Mouse (Mus musculus) liver, embryonic 11.5 days (tissue): ENCODE results near the gene Palld. TPM values are rescaled to one million over a fixed set of nuclear protein-coding genes. Genes with fewer than 3 reads are reported as not detected.

Experiments used
- ATAC-seq: fragments of 200-750 bp; cut with Nextera tagmentation; replicated peaks from 2 replicates; pipeline ENCODE4 v1.8.0; 2017; ENCODE audit warnings: moderate number of reproducible peaks, mild to moderate bottlenecking, moderate TSS enrichment, moderate library complexity; ENCODE audit not compliant: low FRiP score
- DNase-seq: peaks from one replicate; pipeline ENCODE4 v3.0.0-alpha.2; 2017; ENCODE audit warnings: low spot score
- H3K27ac ChIP-seq: fragments of 300-500 bp; sonication (generic); 2 replicates; pipeline ENCODE4 v1.5.1; 2014; ENCODE audit warnings: mild to moderate bottlenecking, low read depth, low read length, control low read depth
- H3K27me3 ChIP-seq: fragments of 300-500 bp; sonication (generic); replicated peaks from 2 replicates; pipeline ENCODE4 v1.6.1; 2014; ENCODE audit warnings: low read length, mixed read lengths; ENCODE audit not compliant: control insufficient read depth, insufficient read depth
- H3K36me3 ChIP-seq: fragments of 300-500 bp; sonication (generic); 2 replicates; pipeline ENCODE4 v1.6.1; 2014; ENCODE audit warnings: mild to moderate bottlenecking, low read length, moderate library complexity, mixed read lengths; ENCODE audit not compliant: control insufficient read depth, insufficient read depth
- H3K4me1 ChIP-seq: fragments of 300-500 bp; sonication (generic); replicated peaks from 2 replicates; pipeline ENCODE4 v1.6.1; 2014; ENCODE audit warnings: low read length, mixed read lengths; ENCODE audit not compliant: control insufficient read depth, insufficient read depth
- H3K4me2 ChIP-seq: fragments of 300-500 bp; sonication (generic); 2 replicates; pipeline ENCODE4 v1.6.1; 2014; ENCODE audit warnings: mild to moderate bottlenecking, control low read depth, moderate library complexity
- H3K4me3 ChIP-seq: fragments of 300-500 bp; sonication (generic); 2 replicates; pipeline ENCODE4 v1.5.1; 2014; ENCODE audit warnings: low read depth, low read length, control low read depth
- H3K9ac ChIP-seq: fragments of 300-500 bp; sonication (generic); 2 replicates; pipeline ENCODE4 v1.6.1; 2014; ENCODE audit warnings: low read depth, low read length, control low read depth
- H3K9me3 ChIP-seq: fragments of 300-500 bp; sonication (generic); 2 replicates; pipeline ENCODE4 v1.6.1; 2016; ENCODE audit warnings: low read length, inconsistent platforms, mixed read lengths; ENCODE audit not compliant: control insufficient read depth
- WGBS: fragments of 180-500 bp; shearing (Covaris S2); extraction: QIAGEN DNeasy Blood & Tissue Kit; methylation state at CpG from one replicate; pipeline ENCODE4 v1.1.7; 2014; 5-methylcytosine and 5-hydroxymethylcytosine counted together
- polyA plus RNA-seq: library from polyadenylated mRNA; unstranded; fragments of >200 nt; fragmentation: Nextera tagmentation; extraction: Ambion mirVana; gene quantifications from 2 replicates; pipeline ENCODE4 v1.2.1, GENCODE M21; 2014

Gene Palld
- polyA plus RNA-seq, 1 experiment from 2014 or later = 22.9 TPM

- no peaks in the 10 kb centered on the region for H3K9me3 ChIP-seq
- H3K4me2 ChIP-seq = no peak overlapping the region
- no peak overlapping the region for H3K4me3 ChIP-seq
- H3K27me3 ChIP-seq = no peaks in the 10 kb centered on the region
- H3K4me1 ChIP-seq = peaks cover 7% of the 10 kb centered on the region; the same call in 1 of the 2 replicates
- ATAC-seq = no peak
- 74% methylated on average over 16 of the region's 16 CpGs for WGBS
- H3K36me3 ChIP-seq = no peaks in the 10 kb centered on the region
- H3K9ac ChIP-seq = no peak overlapping the region
- no peak for DNase-seq
- no peak overlapping the region for H3K27ac ChIP-seq
Measured at GRCm38 (mm10) chr8:61713195-61713990, 189.1 kb downstream of the Palld start.

DNA sequence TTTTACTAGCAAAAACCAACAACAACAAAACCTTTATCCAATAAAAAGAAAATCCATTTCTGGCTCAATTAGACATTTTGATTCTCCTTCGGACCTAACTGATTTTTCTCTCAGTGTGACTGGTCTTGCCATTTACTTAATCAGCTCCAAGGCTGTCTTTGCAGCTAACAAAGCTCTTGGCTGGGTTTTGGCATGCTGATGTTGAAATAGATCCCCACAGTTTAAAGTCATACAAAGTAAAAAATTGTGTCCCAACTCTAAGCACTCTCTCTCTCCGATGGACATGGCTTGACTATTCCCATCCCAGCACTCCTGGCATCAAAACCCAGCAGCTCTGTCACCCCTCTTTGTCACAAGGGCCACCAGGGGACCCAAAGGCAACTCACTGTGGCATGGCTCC lies 190.1 kb downstream of the Palld start:
- H3K4me3 ChIP-seq = no peak overlapping the region
- no peak overlapping the region for H3K27ac ChIP-seq
- ATAC-seq = no peak
- no peaks in the 10 kb centered on the region for H3K9me3 ChIP-seq
- 87% methylated on average over 2 of the region's 2 CpGs for WGBS
- peaks cover 7% of the 10 kb centered on the region; the same call in 1 of the 2 replicates for H3K4me1 ChIP-seq
- H3K9ac ChIP-seq = no peak overlapping the region
- no peaks in the 10 kb centered on the region for H3K27me3 ChIP-seq
- no peaks in the 10 kb centered on the region for H3K36me3 ChIP-seq
- no peak overlapping the region for H3K4me2 ChIP-seq
- DNase-seq = no peak

DNA sequence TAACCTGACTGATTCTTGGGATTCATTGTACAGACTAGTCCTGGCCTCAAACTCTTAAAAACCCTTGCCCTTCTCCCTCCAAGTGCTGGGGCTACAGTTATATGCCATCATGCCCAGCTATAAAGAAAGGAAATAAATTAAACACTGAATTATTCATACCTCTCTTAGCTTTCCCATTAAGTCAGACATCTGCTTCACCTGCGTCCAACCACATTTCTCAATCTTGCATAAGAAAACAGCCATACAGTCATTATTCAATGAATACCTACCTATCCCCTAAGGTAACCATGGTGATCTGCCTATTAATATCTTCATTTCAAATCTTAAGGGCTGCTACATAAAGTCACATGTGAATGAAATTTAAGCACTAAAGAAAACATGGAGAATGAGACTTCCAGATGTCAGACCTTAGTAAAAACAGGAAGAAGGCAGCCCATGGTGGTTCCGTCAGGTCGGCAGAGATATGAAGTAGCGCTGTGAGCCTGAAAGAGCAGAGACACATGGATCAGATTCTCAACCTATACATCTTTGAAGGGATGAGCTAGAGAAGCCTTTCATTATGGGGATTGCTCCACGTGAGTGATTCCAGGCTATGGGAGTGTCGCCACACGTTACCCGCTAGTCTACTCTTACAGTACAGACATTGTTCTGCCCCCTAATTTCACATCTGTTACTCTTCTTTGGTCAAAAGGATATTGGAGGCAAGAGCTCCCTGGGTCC lies 193.7 kb downstream of the Palld start:
- H3K36me3 ChIP-seq = no peaks in the 10 kb centered on the region
- DNase-seq = no peak
- WGBS = 69% methylated on average over 8 of the region's 8 CpGs

DNA sequence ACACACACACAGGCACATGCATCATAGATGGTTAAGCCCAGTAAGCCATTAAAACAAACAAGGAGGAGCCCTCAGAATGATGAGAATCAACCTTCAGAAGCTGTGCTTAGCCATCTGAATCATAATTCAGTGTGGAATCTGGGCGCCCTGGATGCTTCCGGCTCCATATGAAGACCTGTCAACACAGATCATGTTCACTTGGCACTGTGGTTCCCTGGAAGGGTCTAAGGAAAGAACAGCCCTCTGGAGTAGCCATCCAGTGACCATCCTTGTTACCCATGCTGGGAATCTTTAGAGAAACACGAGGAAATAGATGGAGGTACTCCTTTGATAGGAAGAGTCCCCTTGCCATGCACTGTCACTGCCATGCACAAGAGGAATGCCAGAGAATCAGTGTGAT lies 197.0 kb downstream of the Palld start:
- no peak for DNase-seq
- Histone ChIP-seq H3K27me3 (no peaks in the 10 kb centered on the region), H3K4me2 (no peak overlapping the region), H3K9me3 (no peaks in the 10 kb centered on the region), H3K9ac (no peak overlapping the region), H3K4me1 (no peaks in the 10 kb centered on the region), H3K27ac (no peak overlapping the region), H3K4me3 (no peak overlapping the region), H3K36me3 (no peaks in the 10 kb centered on the region)
- ATAC-seq = no peak
- WGBS = 81% methylated on average over 3 of the region's 3 CpGs

More for the DNA sequence above, 193.7 kb downstream of the Palld start:
- Histone ChIP-seq H3K9me3 (no peaks in the 10 kb centered on the region), H3K4me3 (no peak overlapping the region), H3K27me3 (no peaks in the 10 kb centered on the region), H3K4me2 (no peak overlapping the region), H3K9ac (no peak overlapping the region), H3K27ac (no peak overlapping the region), H3K4me1 (no peaks in the 10 kb centered on the region)
- no peak for ATAC-seq

DNA sequence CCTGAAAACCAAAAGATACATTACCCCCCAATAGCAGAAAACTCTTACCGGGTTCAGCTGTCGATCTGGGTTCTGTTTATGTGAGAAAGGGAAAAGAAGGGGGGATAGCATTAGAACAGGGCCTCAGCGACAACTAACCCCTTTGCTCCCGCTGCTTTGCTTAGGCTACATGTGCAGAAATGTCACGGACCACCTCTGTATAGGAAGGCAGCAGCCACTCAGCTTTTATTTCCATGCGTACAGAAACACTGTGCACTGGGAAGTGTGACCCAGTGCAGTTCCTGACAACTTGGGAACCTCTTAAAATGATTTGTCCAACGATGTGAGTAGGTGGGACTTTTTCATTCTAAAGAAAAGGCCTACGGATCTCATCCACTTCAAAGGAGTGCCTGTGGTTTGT lies 200.4 kb downstream of the Palld start:
- WGBS = 87% methylated on average over 8 of the region's 8 CpGs
- ATAC-seq = no peak

DNA sequence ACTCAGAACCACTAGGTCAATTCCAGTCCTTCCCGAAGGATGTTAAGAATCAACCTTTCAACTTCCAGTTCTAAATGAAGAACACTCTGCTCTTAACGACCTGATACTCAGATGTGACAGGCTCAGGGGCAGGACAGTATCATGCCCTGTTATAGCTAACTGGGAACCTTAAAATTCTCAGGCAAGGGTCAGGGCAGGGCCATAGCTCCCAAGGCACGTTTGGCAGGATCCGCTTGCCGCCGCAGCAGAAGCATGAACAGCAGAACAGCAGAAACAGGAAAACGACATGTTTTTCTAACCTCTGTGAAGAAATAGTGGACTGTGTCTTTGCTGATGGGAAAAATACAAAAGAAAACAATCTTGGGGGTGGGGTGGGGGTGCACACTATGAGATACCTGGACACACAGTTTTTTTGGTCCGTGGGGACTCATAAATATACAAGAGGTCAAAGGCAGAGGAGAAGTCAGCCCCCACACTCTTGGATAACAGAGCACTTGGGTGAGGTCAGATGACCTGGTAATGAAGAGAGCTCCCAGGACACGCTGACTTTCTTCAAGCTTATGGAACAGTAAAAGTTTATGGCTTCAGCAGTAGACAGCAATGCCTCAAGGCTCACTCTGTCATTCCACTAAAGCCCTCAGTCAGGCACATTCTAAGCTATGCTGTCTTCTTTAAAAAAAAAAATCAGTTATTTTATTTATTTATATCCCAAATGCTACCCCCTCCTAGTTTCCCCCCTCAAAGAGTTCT lies 201.4 kb downstream of the Palld start:
- H3K27me3 ChIP-seq = no peaks in the 10 kb centered on the region
- DNase-seq (no peak), ATAC-seq (no peak)
- no peak overlapping the region for H3K4me2 ChIP-seq
- H3K4me1 ChIP-seq = no peaks in the 10 kb centered on the region
- H3K9ac ChIP-seq = no peak overlapping the region
- 64% methylated on average over 9 of the region's 9 CpGs for WGBS
- no peaks in the 10 kb centered on the region for H3K36me3 ChIP-seq
- no peak overlapping the region for H3K27ac ChIP-seq
- no peak overlapping the region for H3K4me3 ChIP-seq
- H3K9me3 ChIP-seq = no peaks in the 10 kb centered on the region

More for the DNA sequence above, 200.4 kb downstream of the Palld start:
- Histone ChIP-seq H3K4me1 (no peaks in the 10 kb centered on the region), H3K36me3 (no peaks in the 10 kb centered on the region), H3K4me3 (no peak overlapping the region), H3K9me3 (no peaks in the 10 kb centered on the region), H3K4me2 (no peak overlapping the region), H3K9ac (no peak overlapping the region), H3K27me3 (no peaks in the 10 kb centered on the region), H3K27ac (no peak overlapping the region)
- DNase-seq = no peak

- DNase-seq = no peak
- ATAC-seq = no peak
- no peaks in the 10 kb centered on the region for H3K4me1 ChIP-seq
- H3K9ac ChIP-seq = no peak overlapping the region
- H3K4me2 ChIP-seq = no peak overlapping the region
- no peaks in the 10 kb centered on the region for H3K27me3 ChIP-seq
- 79% methylated on average over 1 of the region's 1 CpGs for WGBS
- no peak overlapping the region for H3K4me3 ChIP-seq
- H3K9me3 ChIP-seq = no peaks in the 10 kb centered on the region
- no peak overlapping the region for H3K27ac ChIP-seq
- H3K36me3 ChIP-seq = no peaks in the 10 kb centered on the region
Measured at GRCm38 (mm10) chr8:61700298-61700697, 202.2 kb downstream of the Palld start.

- Histone ChIP-seq H3K27ac (no peak overlapping the region), H3K9ac (no peak overlapping the region), H3K27me3 (no peaks in the 10 kb centered on the region), H3K4me3 (no peak overlapping the region), H3K4me1 (no peaks in the 10 kb centered on the region), H3K9me3 (no peaks in the 10 kb centered on the region), H3K36me3 (no peaks in the 10 kb centered on the region), H3K4me2 (no peak overlapping the region)
- ATAC-seq (no peak), DNase-seq (no peak)
- WGBS = 77% methylated on average over 2 of the region's 2 CpGs
Measured at GRCm38 (mm10) chr8:61698959-61699358, 203.5 kb downstream of the Palld start.
